Mouse (Mus musculus) heart, embryonic 16.5 days (tissue): ENCODE measurements around the gene Itpkb. TPM values are rescaled to one million over a fixed set of nuclear protein-coding genes. Genes with fewer than 3 reads are reported as not detected.

Experiments
- ATAC-seq: fragments of 200-750 bp; cut with Nextera tagmentation; replicated peaks from 2 replicates; pipeline ENCODE4 v1.8.0; 2017; ENCODE audit warnings: moderate number of reproducible peaks; ENCODE audit not compliant: insufficient read depth, low FRiP score; ENCODE audit errors: extremely low read depth
- H3K27ac ChIP-seq: fragments of 300-500 bp; sonication (generic); 2 replicates; pipeline ENCODE4 v1.5.1; 2014; ENCODE audit warnings: mild to moderate bottlenecking, low read length, control low read depth, moderate library complexity
- H3K27me3 ChIP-seq: fragments of 300-500 bp; sonication (generic); 2 replicates; pipeline ENCODE4 v1.6.1; 2014; ENCODE audit warnings: low read length, mixed read lengths; ENCODE audit not compliant: control insufficient read depth, insufficient read depth
- H3K36me3 ChIP-seq: fragments of 300-500 bp; sonication (generic); 2 replicates; pipeline ENCODE4 v1.6.1; 2014; ENCODE audit not compliant: control insufficient read depth, insufficient read depth
- H3K4me1 ChIP-seq: fragments of 300-500 bp; sonication (generic); 2 replicates; pipeline ENCODE4 v1.6.1; 2014; ENCODE audit warnings: low read length, mixed read lengths; ENCODE audit not compliant: control insufficient read depth, insufficient read depth
- H3K4me2 ChIP-seq: fragments of 300-500 bp; sonication (generic); 2 replicates; pipeline ENCODE4 v1.6.1; 2014; ENCODE audit warnings: low read depth, mild to moderate bottlenecking, control low read depth, low read length
- H3K4me3 ChIP-seq: fragments of 300-500 bp; sonication (generic); 2 replicates; pipeline ENCODE4 v1.5.1; 2014; ENCODE audit warnings: mild to moderate bottlenecking, control low read depth, low read length
- H3K9ac ChIP-seq: fragments of 300-500 bp; sonication (generic); 2 replicates; pipeline ENCODE4 v1.6.1; 2014; ENCODE audit warnings: low read length, control low read depth
- H3K9me3 ChIP-seq: fragments of 300-500 bp; sonication (generic); replicated peaks from 2 replicates; pipeline ENCODE4 v1.6.1; 2016; ENCODE audit warnings: low read length; ENCODE audit not compliant: control insufficient read depth
- WGBS: fragments of 180-500 bp; shearing (Covaris S2); extraction: QIAGEN DNeasy Blood & Tissue Kit; methylation state at CpG from one replicate; pipeline ENCODE4 v1.1.7; 2014; 5-methylcytosine and 5-hydroxymethylcytosine counted together
- polyA plus RNA-seq: library from polyadenylated mRNA; unstranded; fragments of >200 nt; fragmentation: Nextera tagmentation; extraction: Ambion mirVana; gene quantifications from 2 replicates; pipeline ENCODE4 v1.2.1, GENCODE M21; 2015

Itpkb gene
- polyA plus RNA-seq, 1 experiment from 2014 or later: 7.3 TPM

- no peak for ATAC-seq
- 88% methylated on average over 6 of the region's 6 CpGs for WGBS
- H3K9me3 ChIP-seq: no peaks in the 10 kb centered on the region
- no peak overlapping the region for H3K4me3 ChIP-seq
- H3K9ac ChIP-seq: no peak overlapping the region
- no peaks in the 10 kb centered on the region for H3K27me3 ChIP-seq
- no peak overlapping the region for H3K27ac ChIP-seq
- H3K4me2 ChIP-seq: no peak overlapping the region
- no peaks in the 10 kb centered on the region for H3K36me3 ChIP-seq
- peaks cover 21% of the 10 kb centered on the region for H3K4me1 ChIP-seq
These were observed 17.6 kb downstream of the Itpkb start for GRCm38 (mm10) chr1:180347907-180348306.

- Histone ChIP-seq H3K4me2 (no peak overlapping the region), H3K4me3 (no peak overlapping the region), H3K36me3 (no peaks in the 10 kb centered on the region), H3K27ac (no peak overlapping the region), H3K9ac (no peak overlapping the region), H3K9me3 (no peaks in the 10 kb centered on the region), H3K4me1 (peaks cover 22% of the 10 kb centered on the region), H3K27me3 (no peaks in the 10 kb centered on the region)
- no peak for ATAC-seq
These were observed 18.8 kb downstream of the Itpkb start for GRCm38 (mm10) chr1:180349090-180349489.

DNA sequence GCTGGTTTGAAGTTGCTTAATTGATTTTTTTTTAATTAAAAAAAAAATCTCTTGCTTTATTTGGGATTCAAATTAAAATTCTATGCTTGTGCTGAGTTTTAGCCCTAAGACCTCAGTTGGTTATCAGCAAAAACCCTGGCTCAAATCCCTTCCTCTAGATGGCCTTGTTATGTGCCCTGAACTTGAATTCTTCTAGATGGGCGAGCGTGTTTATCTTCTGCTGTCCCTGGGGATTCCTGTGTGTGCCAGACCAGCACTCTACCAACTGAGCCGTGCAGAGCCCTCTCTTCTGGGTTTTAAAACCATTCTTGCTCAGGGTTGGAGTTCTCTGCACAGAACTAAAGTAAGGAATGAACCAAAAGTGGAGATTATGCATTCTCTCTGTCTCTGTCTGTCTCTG, 22.0 kb downstream of the Itpkb start:
- no peaks in the 10 kb centered on the region for H3K27me3 ChIP-seq
- H3K36me3 ChIP-seq: no peaks in the 10 kb centered on the region
- no peak overlapping the region for H3K9ac ChIP-seq
- no peak overlapping the region for H3K27ac ChIP-seq
- no peaks in the 10 kb centered on the region for H3K9me3 ChIP-seq
- H3K4me3 ChIP-seq: no peak overlapping the region
- H3K4me1 ChIP-seq: peaks cover 35% of the 10 kb centered on the region
- no peak overlapping the region for H3K4me2 ChIP-seq
- 37% methylated on average over 3 of the region's 3 CpGs for WGBS
- no peak for ATAC-seq

GRCm38 (mm10) chr1:180354129-180354528, 23.8 kb downstream of the Itpkb start:
- no peak overlapping the region for H3K27ac ChIP-seq
- no peak overlapping the region for H3K9ac ChIP-seq
- H3K4me3 ChIP-seq: no peak overlapping the region
- peaks cover 53% of the 10 kb centered on the region for H3K4me1 ChIP-seq
- no peaks in the 10 kb centered on the region for H3K36me3 ChIP-seq
- no peak for ATAC-seq
- no peaks in the 10 kb centered on the region for H3K27me3 ChIP-seq
- H3K9me3 ChIP-seq: no peaks in the 10 kb centered on the region
- WGBS: 41% methylated on average over 4 of the region's 4 CpGs
- no peak overlapping the region for H3K4me2 ChIP-seq

DNA sequence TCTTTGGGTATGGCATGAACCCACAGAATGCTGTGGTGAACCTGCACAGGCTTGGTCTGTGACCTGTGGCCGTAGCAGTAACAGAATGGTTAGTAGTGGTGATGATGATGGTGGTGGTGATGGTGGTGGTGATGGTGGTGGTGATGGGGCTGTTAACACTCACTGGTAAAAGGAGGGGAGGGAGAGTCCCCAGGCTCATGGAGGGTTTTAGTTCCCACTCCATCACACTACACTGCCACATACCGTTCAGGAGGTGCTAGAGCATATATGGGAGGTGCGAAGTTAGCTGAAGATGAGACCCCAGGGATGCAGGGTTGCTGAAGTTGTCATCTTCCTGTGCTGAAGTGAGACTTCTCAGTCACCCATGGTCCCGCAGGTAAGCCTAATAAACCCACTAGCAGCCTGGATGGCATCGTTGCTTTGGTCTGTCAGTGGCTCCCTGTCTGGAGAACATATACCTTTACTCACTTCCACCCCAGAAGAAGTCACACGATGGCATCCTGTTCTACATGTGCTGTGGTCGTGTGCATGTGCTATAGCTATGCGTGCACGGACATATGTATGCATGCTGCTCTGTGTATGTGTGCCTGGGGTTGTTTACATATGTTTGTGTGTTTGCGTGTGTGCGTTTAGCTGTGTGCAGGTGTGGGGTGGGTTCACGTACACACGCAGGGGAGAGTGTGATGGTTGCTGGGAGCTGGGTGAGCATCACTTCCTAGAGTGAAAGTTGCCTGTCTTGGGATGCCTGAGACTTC, 24.9 kb downstream of the Itpkb start:
- 88% methylated on average over 13 of the region's 13 CpGs for WGBS
- H3K36me3 ChIP-seq: no peaks in the 10 kb centered on the region
- H3K4me2 ChIP-seq: no peak overlapping the region
- no peak overlapping the region for H3K4me3 ChIP-seq
- H3K27me3 ChIP-seq: no peaks in the 10 kb centered on the region
- H3K4me1 ChIP-seq: peaks cover 56% of the 10 kb centered on the region
- no peak for ATAC-seq
- H3K9ac ChIP-seq: no peak overlapping the region
- H3K9me3 ChIP-seq: no peaks in the 10 kb centered on the region
- H3K27ac ChIP-seq: no peak overlapping the region

DNA sequence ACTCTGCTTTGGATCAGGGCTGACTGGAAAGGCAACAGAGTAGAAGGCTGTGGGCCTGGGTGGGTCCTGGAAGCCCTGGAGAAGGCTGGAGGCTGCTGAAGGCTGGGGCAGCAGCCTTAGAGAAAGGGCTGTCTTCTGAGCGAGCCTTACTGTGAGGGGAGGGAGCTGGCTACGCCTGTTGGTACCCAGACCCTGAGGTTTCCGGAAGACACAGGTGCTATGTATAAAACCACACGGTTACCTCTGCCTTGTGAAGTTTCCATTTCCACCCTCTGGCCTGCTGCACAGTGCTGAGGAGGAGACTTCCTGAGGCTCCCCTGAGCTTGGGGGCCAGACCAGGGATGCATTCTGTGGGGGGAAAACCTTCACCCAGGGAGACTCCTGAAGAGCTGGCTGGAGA, 25.9 kb downstream of the Itpkb start:
- Histone ChIP-seq H3K4me1 (peaks cover 51% of the 10 kb centered on the region), H3K9me3 (no peaks in the 10 kb centered on the region)

GRCm38 (mm10) chr1:180356857-180357256, 26.6 kb downstream of the Itpkb start:
- H3K27me3 ChIP-seq: no peaks in the 10 kb centered on the region
- no peak overlapping the region for H3K4me2 ChIP-seq
- peaks cover 51% of the 10 kb centered on the region for H3K4me1 ChIP-seq
- no peak overlapping the region for H3K4me3 ChIP-seq
- H3K27ac ChIP-seq: peak overlapping the region; percentile 52; the same call in 1 of the 2 replicates
- 0 out of 2 replicates have a peak, but pooled peaks cover 3% of the 10 kb centered on the region for H3K36me3 ChIP-seq
- no peaks in the 10 kb centered on the region for H3K9me3 ChIP-seq
- 66% methylated on average over 6 of the region's 6 CpGs for WGBS
- H3K9ac ChIP-seq: no peak overlapping the region
- ATAC-seq: no peak

More for the DNA sequence above, 25.9 kb downstream of the Itpkb start:
- H3K4me2 ChIP-seq: no peak overlapping the region
- H3K27me3 ChIP-seq: no peaks in the 10 kb centered on the region
- no peak overlapping the region for H3K9ac ChIP-seq
- H3K4me3 ChIP-seq: no peak overlapping the region
- no peaks in the 10 kb centered on the region for H3K36me3 ChIP-seq
- peak overlapping the region; percentile 34 for H3K27ac ChIP-seq
- ATAC-seq: peak; percentile 43
- WGBS: 68% methylated on average over 4 of the region's 4 CpGs

- peak overlapping the region; percentile 70 for H3K27ac ChIP-seq
- peaks cover 46% of the 10 kb centered on the region for H3K4me1 ChIP-seq
- 47% methylated on average over 7 of the region's 7 CpGs for WGBS
- H3K4me2 ChIP-seq: no peak overlapping the region
- no peak overlapping the region for H3K4me3 ChIP-seq
- no peaks in the 10 kb centered on the region for H3K27me3 ChIP-seq
- ATAC-seq: no peak
- H3K9me3 ChIP-seq: no peaks in the 10 kb centered on the region
- 0 out of 2 replicates have a peak, but pooled peaks cover 3% of the 10 kb centered on the region for H3K36me3 ChIP-seq
- no peak overlapping the region for H3K9ac ChIP-seq
These were observed 27.6 kb downstream of the Itpkb start for GRCm38 (mm10) chr1:180357893-180358331.

DNA sequence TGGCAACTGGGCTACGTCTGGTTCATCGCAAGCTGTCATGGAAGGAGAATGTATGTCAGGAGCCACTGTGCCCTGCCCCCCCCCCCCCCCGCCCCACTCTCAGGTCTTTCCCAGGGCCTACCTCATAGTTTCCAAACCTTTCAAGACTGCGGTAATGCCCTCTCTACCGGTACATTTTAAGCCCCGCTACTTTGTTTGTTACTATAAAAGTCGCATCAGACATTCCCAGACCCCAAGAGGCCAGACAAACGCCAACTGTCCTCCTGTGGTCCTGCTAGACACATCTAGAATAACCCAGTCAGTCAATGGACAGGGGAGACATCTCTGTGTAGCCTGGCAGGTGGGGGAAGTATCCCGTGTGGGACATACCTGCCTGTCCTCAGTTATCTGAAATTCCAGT, 28.2 kb downstream of the Itpkb start:
- Histone ChIP-seq H3K4me1 (peaks cover 49% of the 10 kb centered on the region), H3K36me3 (0 out of 2 replicates have a peak, but pooled peaks cover 3% of the 10 kb centered on the region), H3K27ac (no peak overlapping the region), H3K4me3 (no peak overlapping the region), H3K4me2 (no peak overlapping the region), H3K27me3 (no peaks in the 10 kb centered on the region), H3K9me3 (no peaks in the 10 kb centered on the region), H3K9ac (no peak overlapping the region)
- WGBS: 55% methylated on average over 8 of the region's 9 CpGs
- ATAC-seq: no peak
